Mouse (Mus musculus): ENCODE results near the gene Supt6.
"Not testable (repeated sequence)": the region's sequence is repeated elsewhere in the genome, so short reads cannot be mapped to it uniquely, and the experiment has no call there.

Supt6 gene

DNA sequence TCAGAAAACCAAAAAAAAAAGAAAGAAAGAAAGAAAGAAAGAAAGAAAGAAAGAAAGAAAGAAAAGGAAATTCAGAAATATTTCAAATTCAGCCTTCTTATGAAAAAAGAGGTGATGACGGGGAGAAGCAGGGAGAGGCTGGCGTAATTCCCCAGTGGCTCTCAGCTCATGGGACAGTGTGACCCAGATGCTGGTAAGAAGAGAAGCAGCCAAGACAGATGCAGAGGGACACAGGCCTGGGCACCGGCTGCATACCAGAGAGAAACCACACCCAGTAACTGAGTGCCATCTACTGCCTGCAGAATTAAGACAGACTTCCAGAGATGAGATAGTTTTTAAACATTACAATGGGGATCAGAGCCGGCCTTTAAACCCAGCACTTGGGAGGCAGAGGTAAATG, 22.2 kb downstream of the Supt6 start:
- DNase-seq (ENCODE audit: low spot score in 2 of 2) = no peak

DNA sequence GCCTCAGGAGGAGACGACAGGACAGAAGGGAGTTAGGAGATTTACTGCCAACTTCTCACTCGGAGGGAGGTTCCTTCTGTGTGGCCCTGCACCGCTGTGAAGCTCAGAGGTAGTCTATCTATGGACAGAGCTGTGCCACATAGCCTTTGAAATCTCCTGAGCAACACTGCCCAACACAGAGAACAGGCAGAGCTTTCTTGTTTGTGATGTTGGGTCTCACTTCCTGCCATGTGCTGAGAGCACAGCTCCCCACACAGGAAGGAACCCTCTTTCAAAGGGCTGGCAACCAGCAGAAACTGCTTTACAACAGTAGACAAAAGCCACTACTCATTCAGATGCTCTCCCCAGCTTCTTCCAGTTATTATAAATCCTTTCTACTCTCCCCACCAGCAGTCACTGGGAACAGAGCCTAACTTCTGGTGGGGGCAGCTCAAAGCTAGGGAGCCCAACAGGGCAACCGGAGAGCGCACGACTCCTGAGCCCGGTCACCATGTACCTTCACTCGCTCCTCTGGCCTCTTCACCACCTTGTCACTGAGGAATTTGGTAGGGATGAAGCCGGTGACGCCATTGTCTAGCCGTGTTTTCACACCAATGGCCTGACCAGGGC, 30.0 kb downstream of the Supt6 start:
- DNase-seq (ENCODE audit: low spot score in 2 of 2) = no peak

DNA sequence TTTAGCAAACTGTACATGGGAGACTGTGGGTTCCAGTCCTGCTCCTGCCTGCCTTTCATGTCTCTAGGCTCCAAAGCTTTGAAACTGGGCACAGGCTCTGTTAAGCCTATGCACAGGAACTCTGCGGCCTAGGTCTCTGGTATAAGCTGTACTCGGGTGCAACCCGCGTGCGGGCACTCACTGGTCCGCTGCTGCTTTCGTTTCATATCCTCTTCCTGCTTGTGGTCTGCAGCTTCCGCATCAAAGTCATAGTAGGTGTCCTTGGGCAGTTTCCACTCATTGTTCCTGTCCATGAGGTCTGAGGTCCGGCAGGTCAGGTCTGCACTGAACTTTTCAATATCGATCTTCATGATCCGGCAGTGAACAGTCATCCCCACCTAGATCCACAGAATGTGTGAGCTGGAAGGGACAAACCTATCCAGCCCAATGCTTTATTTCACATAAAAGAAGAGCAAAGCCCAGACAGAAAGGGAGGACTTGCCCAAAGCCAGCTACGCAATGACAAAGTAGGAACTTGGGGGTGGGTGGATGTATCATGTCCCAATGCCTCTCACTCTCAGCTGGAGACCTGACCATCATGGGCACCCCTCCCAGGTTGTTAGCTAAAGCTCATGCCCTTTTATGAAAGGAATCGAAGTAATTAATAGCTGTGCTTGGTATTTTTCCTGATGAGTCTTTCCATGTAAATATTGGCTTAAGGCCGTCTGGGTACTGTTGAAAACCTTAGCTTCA, 32.5 kb downstream of the Supt6 start:
- DNase-seq (ENCODE audit: low spot score in 2 of 2) = peak in 1 of 2 experiments; percentile 30

DNA sequence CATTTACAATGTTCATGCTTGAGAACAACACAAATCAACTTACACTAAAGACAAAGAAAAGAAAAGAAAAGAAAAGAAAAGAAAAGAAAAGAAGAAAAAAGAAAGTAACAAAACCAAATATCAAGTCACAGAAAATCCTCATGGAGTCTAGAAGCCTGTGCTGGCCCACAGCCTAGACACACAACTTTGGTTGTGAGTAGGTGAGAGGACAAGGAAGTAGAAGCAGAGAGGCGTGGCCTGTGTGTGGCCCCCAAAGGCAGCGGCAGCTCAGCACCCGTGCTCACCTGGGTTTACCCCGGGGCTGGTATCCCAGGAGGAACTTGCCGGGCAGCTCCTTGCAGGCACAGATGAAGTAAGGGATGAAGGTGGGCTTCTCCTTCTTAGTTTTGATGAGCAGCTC, 34.3 kb downstream of the Supt6 start:
- no peak for DNase-seq (ENCODE audit: low spot score in 2 of 2)

DNA sequence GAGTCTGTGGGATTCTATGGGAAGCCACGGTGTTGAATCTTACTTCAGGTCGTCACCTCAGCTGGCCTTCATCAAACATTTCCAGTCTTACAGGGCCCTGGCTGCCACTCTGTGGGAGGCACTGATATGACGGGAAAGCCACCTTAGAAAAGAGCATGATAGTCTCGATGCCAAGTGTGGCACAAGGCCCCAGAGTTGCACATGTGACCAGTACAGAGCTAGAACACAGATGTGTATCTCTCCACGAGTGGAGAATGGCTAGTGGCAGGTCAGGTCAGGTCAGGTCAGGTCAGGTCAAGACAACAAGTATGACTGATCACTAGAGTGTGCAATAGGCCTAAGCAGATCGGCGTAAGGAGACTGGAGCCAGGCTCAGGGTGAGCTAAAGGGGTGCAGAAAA, 35.2 kb downstream of the Supt6 start:
- no peak for DNase-seq (ENCODE audit: low spot score in 2 of 2)

DNA sequence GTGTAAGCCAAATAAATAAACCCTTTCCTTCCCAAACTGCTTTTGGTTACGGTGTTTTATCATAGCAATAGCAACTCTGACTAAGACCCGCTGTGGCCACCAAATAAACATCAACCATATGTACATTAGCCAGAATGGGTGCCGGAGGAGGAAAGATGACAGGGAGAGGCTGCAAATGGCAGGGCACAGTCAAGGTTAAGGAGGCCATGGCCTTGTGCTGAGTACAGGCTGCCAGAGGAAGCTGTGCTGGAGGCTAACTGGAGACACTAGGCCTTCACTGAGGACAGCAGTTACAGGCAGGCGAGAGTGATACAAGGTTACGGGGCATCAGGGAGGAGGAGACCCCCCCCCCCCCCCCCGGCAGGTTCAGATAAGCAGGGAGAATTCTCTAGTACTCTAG, 35.9 kb downstream of the Supt6 start:
- DNase-seq (ENCODE audit: low spot score in 2 of 2) = no peak

DNA sequence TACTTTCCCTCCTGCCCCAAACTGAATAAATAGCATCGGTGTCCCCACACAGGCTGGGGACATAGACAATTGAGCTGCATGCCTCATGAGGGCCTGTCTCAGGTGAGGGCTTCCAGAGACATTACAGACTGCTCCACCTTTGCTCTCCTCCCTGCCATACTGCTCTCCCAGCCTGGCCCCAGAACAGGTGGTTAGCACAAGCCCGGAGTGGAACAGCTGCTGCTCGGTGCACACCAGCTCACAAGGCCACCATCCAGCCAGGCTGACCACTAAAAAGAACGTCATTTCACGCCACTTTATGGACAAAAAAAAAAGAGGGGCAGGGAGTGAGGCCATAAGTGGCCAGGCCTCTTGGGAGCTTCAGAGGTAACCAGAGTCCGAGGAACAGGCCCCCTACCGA, 38.6 kb downstream of the Supt6 start:
- no peak for DNase-seq (ENCODE audit: low spot score in 2 of 2)

DNA sequence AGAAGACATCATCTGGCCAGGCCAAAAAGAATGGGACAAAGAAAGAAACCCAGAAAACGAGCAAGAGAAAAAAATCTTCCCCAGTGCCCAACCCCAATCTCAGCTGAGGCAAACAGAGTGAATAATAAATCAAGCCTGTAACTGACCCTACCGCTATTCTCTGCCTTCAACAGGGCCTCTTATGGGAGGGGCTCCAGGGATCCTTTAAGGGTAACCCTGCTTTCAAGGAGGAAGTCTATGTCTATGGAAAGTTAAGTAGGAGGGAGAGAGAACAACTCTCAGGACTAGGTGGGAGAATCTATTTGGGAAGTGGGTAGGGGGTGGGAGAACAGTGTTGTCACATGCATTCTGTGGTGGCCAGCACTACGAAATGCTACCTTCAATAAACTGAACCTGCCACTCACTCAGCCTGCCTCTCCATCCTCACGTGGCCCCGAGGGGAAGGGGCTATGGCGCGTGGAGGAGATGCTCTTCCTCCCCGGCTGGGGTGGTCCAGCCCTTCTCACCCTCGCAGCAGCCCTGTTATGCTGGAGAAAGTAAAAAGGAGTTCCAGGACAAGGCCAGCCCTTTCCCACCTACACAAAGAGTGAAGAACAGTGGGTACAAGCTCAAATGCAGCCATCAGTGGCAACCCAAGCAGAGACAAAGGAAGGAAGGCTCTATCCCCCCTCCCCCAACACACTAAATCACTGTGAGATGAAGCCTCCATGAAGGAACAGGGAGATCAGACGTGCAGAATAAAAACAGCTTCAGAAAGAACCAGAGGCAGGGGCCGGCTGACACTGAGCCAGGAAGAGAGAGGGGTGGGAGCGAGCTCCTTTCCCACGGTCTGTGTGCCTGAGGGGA, 40.2 kb downstream of the Supt6 start:
- DNase-seq (ENCODE audit: low spot score in 2 of 2) = no peak

DNA sequence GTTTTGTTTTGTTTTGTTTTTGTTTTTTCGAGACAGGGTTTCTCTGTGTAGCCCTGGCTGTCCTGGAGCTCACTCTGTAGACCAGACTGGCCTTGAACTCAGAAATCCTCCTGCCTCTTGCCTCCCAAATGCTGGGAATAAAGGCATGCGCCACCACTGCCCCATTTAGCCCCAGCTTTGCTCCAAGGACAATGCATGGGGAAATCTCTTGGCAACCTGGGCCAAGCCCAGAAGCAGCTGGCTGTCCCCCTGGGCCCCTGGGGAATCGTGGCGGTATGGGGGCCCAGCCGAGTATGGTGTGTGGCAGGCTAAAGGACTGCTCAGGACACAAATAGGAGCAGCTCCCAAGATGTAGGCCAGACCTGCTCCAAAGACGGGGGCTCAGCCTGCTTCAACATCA, 41.5 kb downstream of the Supt6 start:
- DNase-seq (ENCODE audit: low spot score in 2 of 2) = no peak

DNA sequence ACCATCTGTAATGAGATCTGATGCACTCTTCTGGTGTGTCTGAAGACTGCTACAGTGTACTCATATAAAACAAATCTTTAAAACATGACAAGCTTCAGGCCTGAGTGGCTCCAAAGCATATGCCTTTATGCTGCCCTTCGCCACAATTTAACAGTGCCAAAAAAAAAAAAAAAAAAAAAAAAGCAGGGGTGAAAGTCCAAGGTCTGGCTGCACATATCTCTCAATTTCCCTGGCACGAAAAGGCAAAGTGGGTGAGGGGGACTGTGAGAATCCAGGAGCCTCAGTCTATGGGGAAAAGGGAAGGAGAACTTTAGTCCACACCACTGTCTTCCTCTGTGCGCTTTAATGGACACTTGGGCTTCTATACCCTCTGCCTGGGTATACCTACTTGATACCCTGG, 43.4 kb downstream of the Supt6 start:
- no peak for DNase-seq (ENCODE audit: low spot score in 2 of 2)

DNA sequence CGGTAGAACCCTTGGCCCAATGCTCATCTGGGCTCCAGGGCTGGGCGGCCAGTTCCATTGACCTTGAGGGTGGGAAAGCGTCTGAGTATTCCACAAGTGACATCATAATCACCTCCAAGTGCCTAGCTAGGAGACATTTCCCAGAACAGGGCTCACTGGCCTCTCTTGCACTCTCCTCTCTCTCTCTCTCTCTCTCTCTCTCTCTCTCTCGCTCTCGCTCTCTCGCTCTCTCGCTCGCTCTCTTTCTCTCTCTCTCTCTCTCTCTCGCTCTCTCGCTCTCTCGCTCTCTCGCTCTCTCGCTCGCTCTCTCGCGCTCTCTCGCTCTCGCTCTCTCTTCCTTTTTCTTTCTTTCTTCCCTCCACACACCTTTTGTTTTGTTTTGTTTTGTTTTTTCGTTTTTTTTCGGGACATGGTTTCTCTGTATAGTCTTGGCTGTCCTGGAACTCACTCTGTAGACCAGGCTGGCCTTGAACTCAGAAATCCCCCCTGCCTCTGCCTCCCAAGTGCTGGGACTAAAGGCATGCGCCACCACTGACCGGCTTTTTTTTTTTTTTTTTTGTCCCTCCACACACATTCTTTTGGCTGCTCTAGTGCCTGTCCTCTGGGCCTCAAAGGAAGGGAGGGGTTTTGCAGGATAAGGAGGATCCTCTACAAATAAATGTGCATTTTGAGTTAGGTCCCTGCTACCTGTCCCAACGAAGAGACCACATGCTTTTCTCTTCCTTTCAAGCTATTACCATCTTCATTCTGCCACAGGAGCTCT, 50.5 kb downstream of the Supt6 start:
- no peak for DNase-seq (ENCODE audit: low spot score in 2 of 2)

DNA sequence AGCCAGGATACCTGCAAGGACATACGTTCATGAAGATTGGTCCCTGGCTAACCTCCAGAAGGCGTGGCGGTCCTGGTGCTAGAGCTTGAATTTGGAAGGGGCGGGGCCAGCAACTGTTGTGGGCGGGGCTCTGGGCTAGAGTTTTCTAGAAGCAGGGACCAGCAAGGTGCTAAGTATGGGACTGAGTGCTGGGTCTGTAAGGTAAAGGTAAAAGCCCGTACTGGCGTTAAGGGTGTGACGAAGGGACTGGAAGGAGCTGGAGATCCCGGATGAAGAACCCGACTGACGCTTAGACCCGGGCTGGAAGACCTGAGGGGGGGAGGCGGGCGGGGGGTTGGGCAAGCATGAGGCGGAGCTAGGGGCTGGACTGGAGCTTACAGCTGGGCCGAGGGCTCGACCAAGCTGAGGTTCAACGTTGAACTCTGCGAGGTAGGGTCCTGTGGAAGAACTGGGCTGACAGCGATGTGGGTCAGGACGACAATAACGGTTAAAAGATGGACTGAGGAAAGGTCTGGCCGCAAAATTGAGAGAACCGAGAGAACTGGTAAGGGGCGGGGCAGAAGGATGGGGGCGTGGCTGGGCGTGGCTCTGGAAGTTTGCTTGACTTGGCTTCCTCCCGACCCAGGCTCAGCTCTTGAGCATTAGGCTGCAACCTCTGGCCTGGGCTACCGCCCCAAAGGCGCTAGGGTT, 51.2 kb downstream of the Supt6 start:
- peak; percentile 56 to 70 for DNase-seq (ENCODE audit: low spot score in 2 of 2)

DNA sequence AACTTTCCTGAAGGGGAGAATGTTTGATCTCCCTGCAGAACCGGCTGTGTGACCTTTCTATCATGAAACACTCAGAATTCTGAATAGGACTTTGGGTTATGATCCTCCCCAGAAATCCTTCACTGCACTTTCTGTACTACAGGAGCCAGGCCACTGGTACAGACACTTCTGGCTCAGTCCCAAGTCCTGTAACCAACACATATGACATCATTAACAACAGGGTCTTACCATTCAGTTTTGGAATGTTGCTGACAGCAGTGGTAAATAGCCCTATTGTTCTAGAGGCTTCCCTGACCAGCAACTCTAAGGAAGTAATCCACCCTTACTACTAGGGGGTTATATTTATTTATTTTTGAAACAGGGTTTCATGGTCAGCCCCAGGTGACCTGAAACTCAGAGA, 52.7 kb downstream of the Supt6 start, which contains the start of gene Proca1:
Gene Proca1, plus strand, starts transcription at position 280 of the 400 bp plus-strand sequence.
- no peak for DNase-seq (ENCODE audit: low spot score in 2 of 2)

DNA sequence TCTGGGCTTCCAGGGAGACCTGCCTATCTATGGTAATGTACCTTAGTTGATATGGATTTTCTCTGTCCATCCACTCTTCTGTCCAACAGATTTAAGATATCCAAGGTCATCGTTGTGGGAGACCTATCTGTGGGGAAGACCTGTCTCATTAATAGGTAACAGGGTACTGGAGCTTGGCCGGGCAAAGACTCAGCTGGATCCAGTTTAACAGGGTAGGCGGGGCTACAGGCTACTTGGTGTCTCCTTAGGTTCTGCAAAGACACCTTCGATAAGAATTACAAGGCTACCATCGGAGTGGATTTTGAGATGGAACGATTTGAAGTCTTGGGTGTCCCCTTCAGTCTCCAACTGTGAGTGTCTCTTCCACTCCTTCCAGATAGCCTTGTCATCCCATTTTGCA, 55.7 kb downstream of the Supt6 start:
- no peak for DNase-seq (ENCODE audit: low spot score in 2 of 2)

DNA sequence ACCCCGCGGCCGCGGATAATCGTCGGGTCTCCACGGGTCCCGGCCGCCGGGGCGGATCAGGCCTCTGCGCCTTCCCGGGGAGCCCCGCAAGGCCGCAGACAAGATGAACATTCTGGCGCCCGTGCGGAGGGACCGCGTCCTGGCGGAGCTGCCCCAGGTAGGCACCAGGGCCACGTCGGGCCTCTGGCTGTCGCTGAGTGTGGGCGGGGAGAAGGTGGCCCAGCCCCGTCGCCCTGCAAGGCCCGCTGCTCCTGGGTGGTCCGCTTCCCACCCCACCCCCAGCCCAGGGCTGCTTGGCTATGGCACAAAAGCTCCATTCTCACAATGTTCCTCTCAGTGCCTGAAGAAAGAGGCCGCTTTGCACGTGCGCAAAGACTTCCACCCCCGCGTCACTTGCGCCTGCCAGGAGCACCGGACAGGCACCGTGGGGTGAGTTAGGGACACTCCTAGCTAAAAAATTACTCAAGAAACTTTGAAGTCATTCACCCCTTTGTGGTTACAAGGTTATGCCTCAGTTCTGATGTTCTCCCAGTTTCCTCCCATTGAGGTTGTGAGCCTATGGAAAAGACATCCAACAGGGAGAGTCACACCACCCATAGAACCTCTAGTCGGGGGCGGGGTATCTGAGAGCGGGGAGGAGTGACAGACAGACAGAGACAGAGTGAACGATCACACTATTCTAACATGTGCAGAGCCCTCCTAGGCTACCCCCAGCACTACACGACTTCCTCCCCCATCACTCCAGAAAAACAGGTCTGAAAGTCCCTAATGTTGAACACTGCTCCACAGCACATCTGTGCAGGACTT, 56.4 kb downstream of the Supt6 start:
- DNase-seq (ENCODE audit: low spot score in 2 of 2) = no peak

DNA sequence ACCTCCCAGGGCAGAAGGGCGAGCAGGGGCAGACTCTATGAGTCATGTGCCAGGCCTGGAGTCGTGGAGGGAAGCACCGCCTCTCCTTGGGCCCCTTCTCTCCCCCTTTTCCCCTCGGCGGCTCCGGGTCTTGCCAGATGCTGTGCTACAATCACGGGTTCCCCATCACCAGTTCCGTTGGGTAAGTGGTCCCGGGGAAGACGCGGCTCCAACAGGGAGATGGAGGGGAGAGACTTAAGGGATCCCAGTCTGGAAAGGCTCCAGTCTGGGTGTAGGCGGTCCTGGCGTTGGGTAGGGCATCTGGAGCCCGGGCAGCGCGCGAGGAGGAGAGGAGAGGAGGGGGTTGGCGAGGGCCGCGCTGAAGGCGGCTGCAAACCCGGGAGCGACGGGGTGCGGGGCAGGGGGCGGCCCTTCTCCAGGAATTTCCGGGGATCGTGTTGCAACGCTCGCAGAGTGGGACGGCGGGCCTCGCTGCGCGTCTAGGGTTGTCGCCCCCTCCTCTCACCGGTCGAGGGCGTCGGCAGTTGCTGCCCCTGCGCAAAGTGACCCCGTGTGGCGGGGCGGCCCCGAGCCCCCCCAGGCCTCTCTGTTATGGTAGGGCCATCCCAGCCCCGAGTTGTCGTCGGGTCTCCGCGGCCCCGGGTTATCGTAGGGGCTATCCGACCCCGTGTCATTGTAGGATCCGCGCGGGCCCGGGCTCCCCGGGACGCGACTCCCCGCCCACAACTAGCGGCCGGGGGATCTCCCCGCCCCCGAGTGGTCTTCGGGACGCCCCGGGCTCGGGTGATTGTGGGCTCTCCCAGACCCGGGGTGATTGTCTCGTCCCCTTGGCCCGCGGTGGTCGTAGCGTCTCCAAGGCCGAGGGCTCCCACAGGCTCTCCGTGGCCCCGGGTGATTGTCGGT, 57.2 kb downstream of the Supt6 start, which contains the start of gene Rab34:
Gene Rab34, plus strand, starts transcription at position 100 of the 903 bp plus-strand sequence.
- DNase-seq (ENCODE audit: low spot score in 2 of 2) = no peak

DNA sequence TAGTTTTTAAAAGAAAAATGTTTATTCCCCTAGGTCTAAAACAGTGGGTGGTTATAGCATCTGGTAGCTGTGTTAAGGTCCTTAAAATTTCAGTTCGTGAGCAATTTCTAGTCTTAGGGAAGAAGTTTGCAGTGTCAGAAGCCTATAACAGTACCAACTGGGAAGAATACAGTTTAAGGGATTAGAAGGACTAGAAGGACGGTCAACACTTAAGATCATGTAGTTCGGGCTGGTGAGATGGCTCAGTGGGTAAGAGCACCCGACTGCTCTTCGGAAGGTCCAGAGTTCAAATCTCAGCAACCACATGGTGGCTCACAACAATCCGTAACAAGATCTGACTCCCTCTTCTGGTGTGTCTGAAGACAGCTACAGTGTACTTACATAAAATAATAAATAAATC, 61.1 kb downstream of the Supt6 start:
- DNase-seq (ENCODE audit: low spot score in 2 of 2) = not testable (repeated sequence)

DNA sequence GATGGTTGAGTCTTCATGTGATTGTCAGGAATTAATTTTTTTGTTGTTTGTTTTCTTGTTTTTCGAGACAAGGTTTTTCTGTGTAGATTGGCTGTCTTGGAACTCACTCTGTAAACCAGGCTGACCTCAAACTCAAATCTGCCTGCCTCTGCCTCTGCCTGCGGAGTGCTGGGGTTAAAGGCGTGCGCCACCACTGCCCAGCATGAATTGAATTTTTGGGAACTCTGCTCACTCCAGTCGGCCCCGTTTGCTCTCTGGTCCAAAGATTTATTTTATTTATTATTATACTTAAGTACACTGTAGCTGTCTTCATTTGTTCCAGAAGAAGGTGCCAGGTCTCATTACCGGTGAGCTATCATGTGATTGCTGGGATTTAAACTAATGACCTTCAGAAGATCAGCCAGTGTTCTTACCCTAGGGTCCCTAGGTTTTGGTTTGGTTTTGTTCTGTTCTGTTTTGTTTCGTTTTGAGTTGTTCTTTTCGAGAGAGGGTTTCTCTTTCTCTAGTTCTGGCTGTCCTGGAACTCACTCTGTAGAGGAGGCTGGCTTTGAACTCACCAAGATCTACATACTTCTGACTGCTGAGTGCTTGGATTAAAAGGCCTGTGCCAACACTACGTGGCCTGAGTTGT, 61.8 kb downstream of the Supt6 start:
- no peak for DNase-seq (ENCODE audit: low spot score in 2 of 2)

All from spleen, postnatal 14 days (tissue).